Mouse (Mus musculus) brain, adult 2 months (tissue): ENCODE data around the gene Fgd4.
A peak's percentile ranks its signal among the peaks of the same experiment; 100 is the strongest.

Experiments
- DNase-seq: peaks from one replicate; pipeline ENCODE4 v3.0.0; 2011; ENCODE audit warnings: low read depth, low spot score

Gene Fgd4

GRCm38 (mm10) chr16:16600461-16600860 is at the start of gene Fgd4:
Fgd4 (minus strand) TSS chr16:16600549.
- no peak for DNase-seq

GRCm38 (mm10) chr16:16645148-16645547 is 44.8 kb upstream of the Fgd4 start:
- no peak for DNase-seq

- no peak for DNase-seq
These were observed 33.4 kb upstream of the Fgd4 start for GRCm38 (mm10) chr16:16633730-16634129.

GRCm38 (mm10) chr16:16599586-16600401 is 555 bp downstream of the Fgd4 start:
- peak; percentile 65 for DNase-seq

GRCm38 (mm10) chr16:16596582-16596981 is 3.8 kb downstream of the Fgd4 start:
- DNase-seq: peak; percentile 20

- DNase-seq: no peak
These were observed 7.7 kb downstream of the Fgd4 start for GRCm38 (mm10) chr16:16592622-16593021.

- peak; percentile 91 for DNase-seq
These were observed 15.8 kb downstream of the Fgd4 start for GRCm38 (mm10) chr16:16584409-16585032.

- DNase-seq: no peak
These were observed 23.8 kb downstream of the Fgd4 start for GRCm38 (mm10) chr16:16576556-16576955.

- DNase-seq: no peak
These were observed 25.8 kb downstream of the Fgd4 start for GRCm38 (mm10) chr16:16574508-16574907.

GRCm38 (mm10) chr16:16573167-16573566 is 27.2 kb downstream of the Fgd4 start:
- DNase-seq: no peak

- DNase-seq: no peak
These were observed 29.0 kb downstream of the Fgd4 start for GRCm38 (mm10) chr16:16571356-16571755.

GRCm38 (mm10) chr16:16566786-16567185 is 33.6 kb downstream of the Fgd4 start:
- no peak for DNase-seq

GRCm38 (mm10) chr16:16566215-16566614 is 34.1 kb downstream of the Fgd4 start:
- peak; percentile 29 for DNase-seq

- no peak for DNase-seq
These were observed 34.6 kb downstream of the Fgd4 start for GRCm38 (mm10) chr16:16565786-16566185.

GRCm38 (mm10) chr16:16560718-16561117 is 39.6 kb downstream of the Fgd4 start:
- no peak for DNase-seq

GRCm38 (mm10) chr16:16559878-16560531 is 40.3 kb downstream of the Fgd4 start:
- DNase-seq: peak; percentile 99

- peak; percentile 81 for DNase-seq
These were observed 41.1 kb downstream of the Fgd4 start for GRCm38 (mm10) chr16:16559016-16559877.

GRCm38 (mm10) chr16:16557738-16558137 is 42.6 kb downstream of the Fgd4 start:
- DNase-seq: peak; percentile 75

GRCm38 (mm10) chr16:16554098-16554497 is 46.3 kb downstream of the Fgd4 start:
- DNase-seq: peak; percentile 96

GRCm38 (mm10) chr16:16552197-16552596 is 48.2 kb downstream of the Fgd4 start:
- DNase-seq: no peak

- no peak for DNase-seq
These were observed 51.2 kb downstream of the Fgd4 start for GRCm38 (mm10) chr16:16549105-16549504.

GRCm38 (mm10) chr16:16546657-16547056 is 53.7 kb downstream of the Fgd4 start:
- DNase-seq: no peak
